Mouse (Mus musculus): ENCODE data around the gene Dync1i1.

GRCm38 (mm10) chr6:5935587-5936353, 210.3 kb downstream of the Dync1i1 start:
- TF ChIP-seq CTCF (IDR thresholded peaks at IDR 0.05; ENCODE audit: low read depth) (no peak), EP300 (IDR thresholded peaks at IDR 0.05; ENCODE audit: low read depth) (no peak)

All from liver, postnatal 0 days (tissue).